Mouse (Mus musculus) forebrain, embryonic 11.5 days (tissue): ENCODE data around the gene Rab43. TPM values are rescaled to one million over a fixed set of nuclear protein-coding genes. Genes with fewer than 3 reads are reported as not detected.

ENCODE experiments used
- ATAC-seq: fragments of 200-750 bp; cut with Nextera tagmentation; replicated peaks from 2 replicates; pipeline ENCODE4 v1.8.0; 2017; ENCODE audit warnings: moderate TSS enrichment; ENCODE audit not compliant: low FRiP score
- DNase-seq: peaks from one replicate; pipeline ENCODE4 v3.0.0-alpha.2; 2017; ENCODE audit warnings: low spot score
- H3K27ac ChIP-seq: fragments of 300-500 bp; sonication (generic); 2 replicates; pipeline ENCODE4 v1.5.1; 2014; ENCODE audit warnings: low read depth, low read length
- H3K27me3 ChIP-seq: fragments of 300-500 bp; sonication (generic); 2 replicates; pipeline ENCODE4 v1.6.1; 2014; ENCODE audit warnings: mild to moderate bottlenecking, low read length, mixed read lengths; ENCODE audit not compliant: control insufficient read depth, insufficient read depth
- H3K36me3 ChIP-seq: fragments of 300-500 bp; sonication (generic); 2 replicates; pipeline ENCODE4 v1.6.1; 2014; ENCODE audit warnings: mild to moderate bottlenecking, low read length, moderate library complexity, mixed read lengths; ENCODE audit not compliant: control insufficient read depth, insufficient read depth
- H3K4me1 ChIP-seq: fragments of 300-500 bp; sonication (generic); replicated peaks from 2 replicates; pipeline ENCODE4 v1.6.1; 2014; ENCODE audit warnings: low read length, mixed read lengths; ENCODE audit not compliant: control insufficient read depth, insufficient read depth
- H3K4me2 ChIP-seq: fragments of 300-500 bp; sonication (generic); 2 replicates; pipeline ENCODE4 v1.6.1; 2014; ENCODE audit warnings: low read depth, mild to moderate bottlenecking, low read length, moderate library complexity, mixed read lengths; ENCODE audit not compliant: severe bottlenecking
- H3K4me3 ChIP-seq: fragments of 300-500 bp; sonication (generic); 2 replicates; pipeline ENCODE4 v1.5.1; 2014; ENCODE audit warnings: low read depth, low read length
- H3K9ac ChIP-seq: fragments of 300-500 bp; sonication (generic); 2 replicates; pipeline ENCODE4 v1.6.1; 2014; ENCODE audit warnings: low read length
- H3K9me3 ChIP-seq: fragments of 300-500 bp; sonication (generic); 2 replicates; pipeline ENCODE4 v1.6.1; 2016; ENCODE audit warnings: low read length, mixed read lengths; ENCODE audit not compliant: control insufficient read depth
- WGBS: fragments of 180-500 bp; shearing (Covaris S2); extraction: QIAGEN DNeasy Blood & Tissue Kit; methylation state at CpG from one replicate; pipeline ENCODE4 v1.1.7; 2014; 5-methylcytosine and 5-hydroxymethylcytosine counted together
- polyA plus RNA-seq: library from polyadenylated mRNA; unstranded; fragments of >200 nt; fragmentation: Nextera tagmentation; extraction: Ambion mirVana; gene quantifications from 2 replicates; pipeline ENCODE4 v1.2.1, GENCODE M21; 2014

The Rab43 gene
- polyA plus RNA-seq, 1 experiment from 2014 or later, result 9.4 TPM

GRCm38 (mm10) chr6:87812656-87813055 is 692 bp upstream of the Rab43 start:
- no peak for ATAC-seq
- H3K9ac ChIP-seq, result no peak overlapping the region
- H3K4me3 ChIP-seq, result peak overlapping the region; percentile 67
- no peaks in the 10 kb centered on the region; the same call in 1 of the 2 replicates for H3K4me1 ChIP-seq
- no peaks in the 10 kb centered on the region for H3K27me3 ChIP-seq
- H3K36me3 ChIP-seq, result peaks cover 5% of the 10 kb centered on the region; the same call in 1 of the 2 replicates
- H3K27ac ChIP-seq, result no peak overlapping the region
- H3K4me2 ChIP-seq, result peak overlapping the region; percentile 92
- WGBS, result 88% methylated on average over 1 of the region's 1 CpGs
- no peak for DNase-seq
- no peaks in the 10 kb centered on the region for H3K9me3 ChIP-seq

GRCm38 (mm10) chr6:87810713-87811669 is 973 bp downstream of the Rab43 start:
- peak overlapping the region; percentile 67 for H3K4me3 ChIP-seq
- no peaks in the 10 kb centered on the region; the same call in 1 of the 2 replicates for H3K4me1 ChIP-seq
- no peaks in the 10 kb centered on the region for H3K27me3 ChIP-seq
- peak; percentile 65 for DNase-seq
- peak; percentile 14; the same call in 1 of the 2 replicates for ATAC-seq
- no peaks in the 10 kb centered on the region; the same call in 1 of the 2 replicates for H3K36me3 ChIP-seq
- peak overlapping the region; percentile 92 for H3K4me2 ChIP-seq
- H3K9me3 ChIP-seq, result no peaks in the 10 kb centered on the region
- H3K27ac ChIP-seq, result 0 out of 2 replicates have a peak overlapping the region, but pooled peaks have one; percentile 6
- 1% methylated on average over 77 of the region's 77 CpGs for WGBS
- peak overlapping the region; percentile 66 for H3K9ac ChIP-seq

- Histone ChIP-seq H3K9me3 (no peaks in the 10 kb centered on the region), H3K36me3 (no peaks in the 10 kb centered on the region; the same call in 1 of the 2 replicates), H3K27ac (no peak overlapping the region), H3K4me3 (peak overlapping the region; percentile 67; the same call in 1 of the 2 replicates), H3K4me2 (peak overlapping the region; percentile 92), H3K4me1 (no peaks in the 10 kb centered on the region; the same call in 1 of the 2 replicates), H3K9ac (peak overlapping the region; percentile 66; the same call in 1 of the 2 replicates), H3K27me3 (no peaks in the 10 kb centered on the region)
- no peak for DNase-seq
- WGBS, result 46% methylated on average over 6 of the region's 6 CpGs
- ATAC-seq, result no peak
Measured at GRCm38 (mm10) chr6:87810311-87810710, 1.7 kb downstream of the Rab43 start.

- 89% methylated on average over 6 of the region's 6 CpGs for WGBS
- Histone ChIP-seq H3K4me3 (no peak overlapping the region), H3K4me2 (no peak overlapping the region), H3K27ac (no peak overlapping the region), H3K27me3 (no peaks in the 10 kb centered on the region), H3K9ac (no peak overlapping the region), H3K9me3 (no peaks in the 10 kb centered on the region), H3K4me1 (no peaks in the 10 kb centered on the region; the same call in 1 of the 2 replicates), H3K36me3 (no peaks in the 10 kb centered on the region; the same call in 1 of the 2 replicates)
- DNase-seq (no peak), ATAC-seq (no peak)
Measured at GRCm38 (mm10) chr6:87809651-87810161, 2.3 kb downstream of the Rab43 start.

GRCm38 (mm10) chr6:87809144-87809543 is 2.8 kb downstream of the Rab43 start:
- no peak overlapping the region for H3K4me2 ChIP-seq
- no peak overlapping the region for H3K27ac ChIP-seq
- ATAC-seq, result no peak
- WGBS, result 86% methylated on average over 2 of the region's 2 CpGs
- no peaks in the 10 kb centered on the region for H3K36me3 ChIP-seq
- no peak for DNase-seq
- H3K9me3 ChIP-seq, result no peaks in the 10 kb centered on the region
- H3K4me1 ChIP-seq, result no peaks in the 10 kb centered on the region; the same call in 1 of the 2 replicates
- no peak overlapping the region for H3K9ac ChIP-seq
- H3K27me3 ChIP-seq, result no peaks in the 10 kb centered on the region
- no peak overlapping the region for H3K4me3 ChIP-seq

- Histone ChIP-seq H3K4me1 (no peaks in the 10 kb centered on the region; the same call in 1 of the 2 replicates), H3K4me2 (no peak overlapping the region), H3K9ac (no peak overlapping the region), H3K27ac (no peak overlapping the region), H3K27me3 (no peaks in the 10 kb centered on the region), H3K36me3 (no peaks in the 10 kb centered on the region), H3K9me3 (no peaks in the 10 kb centered on the region), H3K4me3 (no peak overlapping the region)
- whole genome bisulfite sequencing, result 71% methylated on average over 3 of the region's 3 CpGs
- DNase-seq, result no peak
- no peak for ATAC-seq
Measured at GRCm38 (mm10) chr6:87808521-87808920, 3.4 kb downstream of the Rab43 start.

GRCm38 (mm10) chr6:87807735-87808440 is 4.1 kb downstream of the Rab43 start:
- Histone ChIP-seq H3K27me3 (no peaks in the 10 kb centered on the region), H3K4me2 (no peak overlapping the region), H3K9me3 (no peaks in the 10 kb centered on the region), H3K4me3 (no peak overlapping the region), H3K36me3 (no peaks in the 10 kb centered on the region), H3K27ac (no peak overlapping the region), H3K9ac (no peak overlapping the region), H3K4me1 (no peaks in the 10 kb centered on the region; the same call in 1 of the 2 replicates)
- no peak for DNase-seq
- WGBS, result 81% methylated on average over 4 of the region's 4 CpGs
- no peak for ATAC-seq

GRCm38 (mm10) chr6:87806857-87807256 is 5.1 kb downstream of the Rab43 start:
- Histone ChIP-seq H3K27ac (no peak overlapping the region), H3K4me2 (no peak overlapping the region), H3K9ac (no peak overlapping the region), H3K36me3 (no peaks in the 10 kb centered on the region), H3K4me1 (no peaks in the 10 kb centered on the region), H3K9me3 (no peaks in the 10 kb centered on the region), H3K4me3 (no peak overlapping the region), H3K27me3 (no peaks in the 10 kb centered on the region)
- DNase-seq (no peak), ATAC-seq (no peak)
- WGBS, result 40% methylated on average over 2 of the region's 2 CpGs
